Mouse (Mus musculus) frontal cortex, postnatal 10 days (tissue): Measurements from ENCODE around the gene Cdc34b.

Experiments
- DNase-seq, 2 experiments: peaks; one replicate each; pipeline ENCODE4 v3.0.0; 2022; ENCODE audit warnings: low spot score in 2 of 2, mixed read lengths in 1 of 2

Cdc34b gene

GRCm38 (mm10) chr11:94732773-94733172 lies 8.8 kb upstream of the Cdc34b start:
- no peak for DNase-seq

- DNase-seq: no peak
These were observed 5.8 kb upstream of the Cdc34b start for GRCm38 (mm10) chr11:94735746-94736145.

GRCm38 (mm10) chr11:94752946-94753713 lies 11.5 kb downstream of the Cdc34b start:
- DNase-seq: peak in 1 of 2 experiments; percentile 15

- DNase-seq: no peak
These were observed 18.3 kb downstream of the Cdc34b start for GRCm38 (mm10) chr11:94759916-94760315.

- DNase-seq: no peak
These were observed 18.8 kb downstream of the Cdc34b start for GRCm38 (mm10) chr11:94760364-94760763.

- DNase-seq: no peak
These were observed 19.2 kb downstream of the Cdc34b start for GRCm38 (mm10) chr11:94760799-94761198.

- no peak for DNase-seq
These were observed 20.7 kb downstream of the Cdc34b start for GRCm38 (mm10) chr11:94762281-94762680.

GRCm38 (mm10) chr11:94762775-94763174 lies 21.2 kb downstream of the Cdc34b start:
- no peak for DNase-seq

- DNase-seq: no peak
These were observed 25.7 kb downstream of the Cdc34b start for GRCm38 (mm10) chr11:94767241-94767640.

- no peak for DNase-seq
These were observed 30.9 kb downstream of the Cdc34b start for GRCm38 (mm10) chr11:94772363-94773055.

GRCm38 (mm10) chr11:94773851-94774250 lies 32.3 kb downstream of the Cdc34b start:
- DNase-seq: no peak

- DNase-seq: no peak
These were observed 33.4 kb downstream of the Cdc34b start for GRCm38 (mm10) chr11:94774887-94775497.

- DNase-seq: no peak
These were observed 41.0 kb downstream of the Cdc34b start, which contains the start of gene Tmem92 for GRCm38 (mm10) chr11:94782603-94783002. Tmem92 (minus strand) TSS chr11:94782703.

GRCm38 (mm10) chr11:94785247-94785646 lies 43.7 kb downstream of the Cdc34b start:
- peak in 1 of 2 experiments; percentile 29 for DNase-seq

GRCm38 (mm10) chr11:94791700-94792099 lies 50.1 kb downstream of the Cdc34b start:
- DNase-seq: no peak
